Comparison of ENCODE assay signal across 18 mouse cellular contexts in genomic region chr11:49832962-49833361, GRCm38 (mm10). TPM values are rescaled to one million over a fixed set of nuclear protein-coding genes. Genes with fewer than 3 reads are reported as not detected.
DNase-seq lines count a peak whose midpoint lies in the region; ATAC-seq and TF ChIP-seq lines count a peak whose summit lies in the region.
"Had no signal": no experiment of that assay in that cellular context is flagged by ENCODE, and none has a peak within 500 bp of the region (broad histone marks: within the 10 kb centered on the region; RNA-seq: fewer than 3 reads in every experiment).

No protein-coding gene starts in this region.

- H3K36me3 ChIP-seq in liver, postnatal 0 days (replicated peaks; ENCODE audit: insufficient read depth, low read length): no peaks in the 10 kb centered on the region
- H3K36me3 ChIP-seq: G1E had no signal

- H3K4me3 ChIP-seq in liver, postnatal 0 days (ENCODE audit: low read depth, low read length): no peak overlapping the region

- H3K27ac ChIP-seq in liver, postnatal 0 days (ENCODE audit: low read depth): no peak overlapping the region

- no peak for TF ChIP-seq EP300 in liver, postnatal 0 days (IDR thresholded peaks at IDR 0.05; ENCODE audit: low read depth)

- H3K27me3 ChIP-seq in liver, postnatal 0 days (ENCODE audit: insufficient read depth, low read length): no peaks in the 10 kb centered on the region

- no peaks in the 10 kb centered on the region for H3K9me3 ChIP-seq in liver, postnatal 0 days (ENCODE audit: low read length)
- H3K9me3 ChIP-seq: G1E had no signal

- no peak overlapping the region for H3K4me2 ChIP-seq in liver, postnatal 0 days (ENCODE audit: low read depth, low read length)

- TF ChIP-seq CTCF in liver, postnatal 0 days (IDR thresholded peaks at IDR 0.05; ENCODE audit: low read depth): no peak

- DNase-seq in heart, adult 11 months: peak; percentile 64
- DNase-seq in heart, adult 9 months (ENCODE audit: low spot score in 2 of 2): no peak
- no peak for DNase-seq in liver, postnatal 0 days
- no peak for DNase-seq in liver
- DNase-seq: adrenal gland, adult 2 months; adrenal gland, adult 8-10 months; adrenal gland, postnatal 10 days; adrenal gland, postnatal 14 days; adrenal gland, postnatal 25 days; adrenal gland, postnatal 36 days; B cell, adult 2 months; cerebellum, adult 11 months; cerebellum, adult 11-12 months; cerebellum, adult 18-20 months had no signal

- 61% methylated on average over 5 of the region's 5 CpGs for WGBS in liver, postnatal 0 days (ENCODE audit: insufficient replicate concordance)

- H3K9ac ChIP-seq in liver, postnatal 0 days (replicated peaks): no peak overlapping the region

- peak; percentile 54; the same call in 1 of the 2 replicates for ATAC-seq in liver, postnatal 0 days
- ATAC-seq: activated CD4-positive, CD25-positive, alpha-beta regulatory T cell, adult 4 months; CD4-positive, CD25-positive, alpha-beta regulatory T cell, adult 4 months; Patski had no signal

- peaks cover 6% of the 10 kb centered on the region; the same call in 1 of the 2 replicates for H3K4me1 ChIP-seq in liver, postnatal 0 days (ENCODE audit: insufficient read depth)

RNA-seq across cellular contexts. Expression of gene Mapk9, which starts 13.6 kb away (rescaled TPM):
- polyA plus RNA-seq in liver, postnatal 0 days (2015; fragmentation: Nextera tagmentation; extraction: Ambion mirVana): 20.9 and 22.3 TPM in 2 replicates

RNA-seq across cellular contexts. Expression of gene Gfpt2, which starts 39.0 kb away (rescaled TPM):
- 0.65 and 0.81 TPM in 2 replicates for polyA plus RNA-seq in liver, postnatal 0 days (2015; fragmentation: Nextera tagmentation; extraction: Ambion mirVana)
- polyA plus RNA-seq: G1E had no signal
